Mouse (Mus musculus) kidney, adult 8-10 months (tissue): ENCODE results near the gene Prkg1.

Experiments
- DNase-seq, 2 experiments: peaks; one replicate each; pipeline ENCODE4 v3.0.0; 2022

The Prkg1 gene

GRCm38 (mm10) chr19:31011528-31012133, 753.2 kb downstream of the Prkg1 start:
- no peak for DNase-seq

- no peak for DNase-seq
Measured at GRCm38 (mm10) chr19:30998572-30998971, 766.3 kb downstream of the Prkg1 start.

GRCm38 (mm10) chr19:30990390-30990789, 774.4 kb downstream of the Prkg1 start:
- no peak for DNase-seq

- DNase-seq, result no peak
Measured at GRCm38 (mm10) chr19:30982436-30982835, 782.4 kb downstream of the Prkg1 start.

- DNase-seq, result no peak
Measured at GRCm38 (mm10) chr19:30978096-30978495, 786.7 kb downstream of the Prkg1 start.

- no peak for DNase-seq
Measured at GRCm38 (mm10) chr19:30950610-30951009, 814.2 kb downstream of the Prkg1 start.

- no peak for DNase-seq
Measured at GRCm38 (mm10) chr19:30948202-30948601, 816.6 kb downstream of the Prkg1 start.

- DNase-seq, result peak in 1 of 2 experiments; percentile 3
Measured at GRCm38 (mm10) chr19:30942369-30942992, 822.4 kb downstream of the Prkg1 start.

- DNase-seq, result no peak
Measured at GRCm38 (mm10) chr19:30938058-30938457, 826.8 kb downstream of the Prkg1 start.

GRCm38 (mm10) chr19:30931469-30932192, 833.2 kb downstream of the Prkg1 start:
- no peak for DNase-seq

GRCm38 (mm10) chr19:30924032-30924431, 840.8 kb downstream of the Prkg1 start:
- no peak for DNase-seq

GRCm38 (mm10) chr19:30902290-30902689, 862.5 kb downstream of the Prkg1 start:
- DNase-seq, result no peak

- DNase-seq, result no peak
Measured at GRCm38 (mm10) chr19:30901025-30901424, 863.8 kb downstream of the Prkg1 start.

- DNase-seq, result no peak
Measured at GRCm38 (mm10) chr19:30890377-30890776, 874.5 kb downstream of the Prkg1 start.

GRCm38 (mm10) chr19:30889851-30890250, 875.0 kb downstream of the Prkg1 start:
- no peak for DNase-seq

GRCm38 (mm10) chr19:30861441-30861840, 903.4 kb downstream of the Prkg1 start:
- no peak for DNase-seq

GRCm38 (mm10) chr19:30851023-30851422, 913.8 kb downstream of the Prkg1 start:
- no peak for DNase-seq

- no peak for DNase-seq
Measured at GRCm38 (mm10) chr19:30844916-30845315, 919.9 kb downstream of the Prkg1 start.

- DNase-seq, result no peak
Measured at GRCm38 (mm10) chr19:30843637-30844036, 921.2 kb downstream of the Prkg1 start.

GRCm38 (mm10) chr19:30843052-30843564, 921.7 kb downstream of the Prkg1 start:
- peak in 1 of 2 experiments; percentile 38 for DNase-seq

- DNase-seq, result no peak
Measured at GRCm38 (mm10) chr19:30842640-30843039, 922.2 kb downstream of the Prkg1 start.

GRCm38 (mm10) chr19:30833045-30833651, 931.7 kb downstream of the Prkg1 start:
- no peak for DNase-seq

- DNase-seq, result no peak
Measured at GRCm38 (mm10) chr19:30829231-30829775, 935.5 kb downstream of the Prkg1 start.
